Mouse (Mus musculus) heart, embryonic 15.5 days (tissue): ENCODE data around the gene Gnmt. TPM values are rescaled to one million over a fixed set of nuclear protein-coding genes. Genes with fewer than 3 reads are reported as not detected.
A peak's percentile ranks its signal among the peaks of the same experiment; 100 is the strongest.

Experiments used
- ATAC-seq: fragments of 200-750 bp; cut with Nextera tagmentation; replicated peaks from 2 replicates; pipeline ENCODE4 v1.8.0; 2017; ENCODE audit warnings: low read depth, moderate TSS enrichment; ENCODE audit not compliant: insufficient number of reproducible peaks, insufficient read depth, low FRiP score
- H3K27ac ChIP-seq: fragments of 300-500 bp; sonication (generic); 2 replicates; pipeline ENCODE4 v1.5.1; 2015; ENCODE audit warnings: mild to moderate bottlenecking, inconsistent platforms
- H3K27me3 ChIP-seq: fragments of 300-500 bp; sonication (generic); 2 replicates; pipeline ENCODE4 v1.6.1; 2015; ENCODE audit warnings: inconsistent platforms
- H3K36me3 ChIP-seq: fragments of 300-500 bp; sonication (generic); 2 replicates; pipeline ENCODE4 v1.6.1; 2015; ENCODE audit warnings: mild to moderate bottlenecking, inconsistent platforms
- H3K4me1 ChIP-seq: fragments of 300-500 bp; sonication (generic); replicated peaks from 2 replicates; pipeline ENCODE4 v1.6.1; 2015; ENCODE audit warnings: inconsistent platforms
- H3K4me2 ChIP-seq: fragments of 300-500 bp; sonication (generic); 2 replicates; pipeline ENCODE4 v1.6.1; 2015; ENCODE audit warnings: inconsistent platforms, mild to moderate bottlenecking, moderate library complexity
- H3K4me3 ChIP-seq: fragments of 300-500 bp; sonication (generic); 2 replicates; pipeline ENCODE4 v1.5.1; 2015; ENCODE audit warnings: mild to moderate bottlenecking, inconsistent platforms
- H3K9ac ChIP-seq: fragments of 300-500 bp; sonication (generic); 2 replicates; pipeline ENCODE4 v1.6.1; 2015; ENCODE audit warnings: mild to moderate bottlenecking, inconsistent platforms
- H3K9me3 ChIP-seq: fragments of 300-500 bp; sonication (generic); replicated peaks from 2 replicates; pipeline ENCODE4 v1.6.1; 2016; ENCODE audit warnings: inconsistent platforms
- WGBS: fragments of 180-500 bp; shearing (Covaris S2); methylation state at CpG from one replicate; pipeline ENCODE4 v1.1.7; 2015; ENCODE audit warnings: mixed read lengths; 5-methylcytosine and 5-hydroxymethylcytosine counted together
- polyA plus RNA-seq: library from polyadenylated mRNA; unstranded; fragments of >200 nt; fragmentation: Nextera tagmentation; extraction: Ambion mirVana; gene quantifications from 2 replicates; pipeline ENCODE4 v1.2.1, GENCODE M21; 2015

The Gnmt gene
- polyA plus RNA-seq, 1 experiment from 2014 or later = 1.2 TPM

- Histone ChIP-seq H3K4me2 (no peak overlapping the region), H3K9me3 (no peaks in the 10 kb centered on the region), H3K4me3 (no peak overlapping the region), H3K4me1 (peaks cover 16% of the 10 kb centered on the region), H3K36me3 (peaks cover 24% of the 10 kb centered on the region), H3K27me3 (no peaks in the 10 kb centered on the region), H3K27ac (no peak overlapping the region), H3K9ac (no peak overlapping the region)
- WGBS = 90% methylated on average over 11 of the region's 11 CpGs
- ATAC-seq = no peak
Observed at GRCm38 (mm10) chr17:46714756-46715481, 14.0 kb downstream of the Gnmt start.

DNA sequence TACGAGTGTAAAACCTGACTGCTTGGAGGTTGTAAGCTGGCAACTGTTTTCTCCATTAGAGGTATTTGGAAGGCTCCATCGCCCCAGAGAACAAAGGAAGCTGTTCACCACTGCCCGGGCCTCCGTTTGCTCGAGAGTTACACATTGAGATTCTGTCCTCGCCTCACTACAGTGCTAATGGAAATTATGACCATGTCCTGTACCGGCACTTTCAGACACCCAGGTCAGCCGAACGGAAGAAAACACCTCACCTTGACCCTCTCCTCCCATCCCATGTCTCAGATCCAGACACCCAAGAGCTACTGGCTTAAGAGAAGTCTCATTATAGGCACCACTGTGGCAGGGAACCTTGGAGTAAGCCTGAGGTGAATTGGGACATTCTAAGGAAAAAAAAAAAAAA lies 15.1 kb downstream of the Gnmt start:
- no peak overlapping the region for H3K27ac ChIP-seq
- H3K4me3 ChIP-seq = no peak overlapping the region
- H3K4me1 ChIP-seq = peaks cover 16% of the 10 kb centered on the region
- H3K9ac ChIP-seq = 0 out of 2 replicates have a peak overlapping the region, but pooled peaks have one; percentile 25
- H3K36me3 ChIP-seq = peaks cover 24% of the 10 kb centered on the region
- 83% methylated on average over 9 of the region's 9 CpGs for WGBS
- no peaks in the 10 kb centered on the region for H3K9me3 ChIP-seq
- H3K4me2 ChIP-seq = no peak overlapping the region
- no peaks in the 10 kb centered on the region for H3K27me3 ChIP-seq
- no peak for ATAC-seq

DNA sequence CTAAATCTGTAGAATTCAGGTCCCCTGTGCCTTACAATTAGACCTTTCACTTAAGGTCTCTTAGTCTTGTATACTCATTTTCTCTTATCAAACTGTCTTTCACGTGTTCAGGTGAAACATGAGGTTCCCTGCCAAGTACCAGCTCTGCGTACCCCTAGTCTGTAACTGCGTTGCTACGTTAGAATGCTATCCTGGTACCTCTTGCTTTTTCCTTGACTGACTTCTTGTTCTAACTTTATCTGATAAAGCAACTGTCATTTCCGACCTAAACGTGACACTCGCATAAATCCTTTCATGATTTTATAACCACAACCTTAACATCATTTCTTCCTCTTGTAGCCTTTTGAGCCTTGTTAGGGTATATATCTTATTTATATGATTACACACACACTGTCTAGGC lies 16.5 kb downstream of the Gnmt start:
- H3K4me1 ChIP-seq = peaks cover 16% of the 10 kb centered on the region
- WGBS = 54% methylated on average over 7 of the region's 7 CpGs
- peak overlapping the region; percentile 80 for H3K27ac ChIP-seq
- H3K4me3 ChIP-seq = peak overlapping the region; percentile 98
- H3K4me2 ChIP-seq = peak overlapping the region; percentile 90
- H3K27me3 ChIP-seq = no peaks in the 10 kb centered on the region
- H3K9ac ChIP-seq = peak overlapping the region; percentile 78
- no peak for ATAC-seq
- H3K9me3 ChIP-seq = no peaks in the 10 kb centered on the region
- peaks cover 24% of the 10 kb centered on the region for H3K36me3 ChIP-seq

DNA sequence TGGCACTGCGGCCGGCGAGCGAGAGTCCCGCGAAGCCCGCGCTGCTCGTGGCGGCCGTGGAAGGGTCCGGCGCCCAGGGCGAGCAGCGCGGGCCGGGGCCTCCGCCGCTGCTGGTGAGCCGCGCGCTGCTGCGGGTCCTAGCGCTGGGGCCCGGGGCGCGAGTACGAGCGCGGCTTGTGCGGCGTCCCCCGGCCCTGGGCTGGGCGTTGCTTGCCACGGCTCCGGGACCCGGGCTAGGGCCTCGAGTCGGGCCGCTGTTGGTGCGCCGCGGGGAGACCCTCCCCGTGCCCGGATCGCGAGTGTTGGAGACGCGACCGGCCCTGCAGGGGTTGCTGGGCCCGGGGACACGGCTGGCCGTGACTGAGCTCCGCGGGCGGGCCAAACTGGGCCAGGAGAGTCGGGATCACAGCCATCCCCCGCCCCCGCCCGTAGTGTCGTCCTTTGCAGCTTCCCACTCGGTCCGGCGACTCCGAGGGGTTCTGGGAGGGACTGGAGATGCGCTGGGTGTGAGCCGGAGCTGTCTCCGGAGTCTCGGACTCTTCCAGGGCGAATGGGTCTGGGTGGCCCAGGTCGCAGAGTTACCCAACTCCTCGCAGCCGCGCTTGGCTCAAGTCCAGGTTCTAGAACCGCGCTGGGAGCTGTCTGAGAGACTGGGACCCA lies 17.2 kb downstream of the Gnmt start:
- peak overlapping the region; percentile 80 for H3K27ac ChIP-seq
- peak overlapping the region; percentile 78 for H3K9ac ChIP-seq
- WGBS = 0% methylated on average over 65 of the region's 76 CpGs
- peak overlapping the region; percentile 98 for H3K4me3 ChIP-seq
- no peaks in the 10 kb centered on the region for H3K9me3 ChIP-seq
- H3K36me3 ChIP-seq = peaks cover 24% of the 10 kb centered on the region
- peak overlapping the region; percentile 90 for H3K4me2 ChIP-seq
- H3K4me1 ChIP-seq = peaks cover 16% of the 10 kb centered on the region
- peak; percentile 69 for ATAC-seq
- no peaks in the 10 kb centered on the region for H3K27me3 ChIP-seq

- ATAC-seq = peak; percentile 90
- H3K4me1 ChIP-seq = peaks cover 16% of the 10 kb centered on the region
- WGBS = 7% methylated on average over 36 of the region's 36 CpGs
- H3K36me3 ChIP-seq = peaks cover 24% of the 10 kb centered on the region
- no peaks in the 10 kb centered on the region for H3K27me3 ChIP-seq
- H3K27ac ChIP-seq = peak within 1 kb of the TSS; percentile 80
- H3K4me3 ChIP-seq = peak within 1 kb of the TSS; percentile 98
- H3K9me3 ChIP-seq = no peaks in the 10 kb centered on the region
- peak within 1 kb of the TSS; percentile 90 for H3K4me2 ChIP-seq
- H3K9ac ChIP-seq = peak within 1 kb of the TSS; percentile 78
Observed at GRCm38 (mm10) chr17:46710959-46711597, 17.9 kb downstream of the Gnmt start, which contains the start of gene Pex6. Pex6 (plus strand) TSS chr17:46711463.

GRCm38 (mm10) chr17:46706375-46707089 lies 22.4 kb downstream of the Gnmt start:
- H3K4me2 ChIP-seq = 0 out of 2 replicates have a peak overlapping the region, but pooled peaks have one; percentile 91
- H3K9me3 ChIP-seq = no peaks in the 10 kb centered on the region
- H3K27ac ChIP-seq = no peak overlapping the region
- H3K9ac ChIP-seq = no peak overlapping the region
- 75% methylated on average over 14 of the region's 14 CpGs for WGBS
- peaks cover 28% of the 10 kb centered on the region for H3K4me1 ChIP-seq
- no peaks in the 10 kb centered on the region for H3K27me3 ChIP-seq
- ATAC-seq = no peak
- H3K4me3 ChIP-seq = no peak overlapping the region
- no peaks in the 10 kb centered on the region for H3K36me3 ChIP-seq

DNA sequence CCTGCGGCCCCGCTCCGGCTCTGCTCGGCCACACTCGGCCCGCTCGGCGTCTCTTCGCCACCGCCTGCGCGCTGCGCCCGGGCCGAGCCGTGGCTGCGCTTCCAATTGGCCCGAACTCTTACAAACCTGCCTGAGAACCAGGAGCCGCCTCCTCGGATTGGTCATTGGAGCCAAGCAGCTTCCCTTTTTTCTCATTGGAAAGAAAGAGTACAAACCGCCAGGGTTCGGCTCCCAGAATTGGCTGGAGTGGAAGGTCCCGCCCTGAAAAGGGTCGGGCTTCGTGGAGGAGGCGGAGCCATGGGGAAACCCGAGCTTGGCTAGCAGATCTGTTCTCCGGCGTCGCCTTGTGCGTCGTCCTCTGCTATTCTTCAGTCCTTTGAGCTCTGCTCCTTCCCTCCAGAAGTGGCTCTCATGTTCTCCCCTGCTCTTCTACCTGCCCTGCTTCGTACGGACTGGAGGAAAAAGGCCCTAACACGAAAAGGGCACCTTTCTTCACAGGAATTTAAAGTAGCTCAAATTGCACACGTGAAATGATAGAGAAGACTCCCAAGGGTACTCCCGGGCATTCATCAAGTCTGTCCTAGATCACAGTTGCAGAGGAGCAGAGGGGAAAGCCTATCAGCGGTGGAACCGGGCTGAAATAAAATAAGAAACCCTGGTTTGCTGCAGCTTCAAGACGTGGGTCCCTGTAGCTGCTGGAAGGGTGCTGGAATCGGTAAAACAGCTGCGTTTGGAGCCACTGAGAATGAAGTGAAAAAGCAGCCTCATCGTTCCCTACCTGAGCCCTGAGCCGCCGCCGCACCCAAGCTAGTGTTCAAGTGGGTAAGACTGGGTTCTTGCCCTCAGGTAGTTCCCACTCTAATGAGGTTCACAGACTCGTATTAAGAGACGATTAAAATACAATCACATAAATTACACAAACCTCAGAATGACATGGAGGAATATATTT lies 23.8 kb downstream of the Gnmt start, which contains the start of gene Ppp2r5d:
TSS of gene Ppp2r5d (minus strand) at position 225 of the 949 bp plus-strand sequence.
- Histone ChIP-seq H3K4me1 (peaks cover 30% of the 10 kb centered on the region), H3K36me3 (no peaks in the 10 kb centered on the region), H3K27ac (peak within 1 kb of the TSS; percentile 95), H3K4me2 (peak within 1 kb of the TSS; percentile 91), H3K9ac (peak within 1 kb of the TSS; percentile 96), H3K27me3 (no peaks in the 10 kb centered on the region), H3K4me3 (peak within 1 kb of the TSS; percentile 98), H3K9me3 (no peaks in the 10 kb centered on the region)
- peak; percentile 95 for ATAC-seq
- WGBS = 1% methylated on average over 48 of the region's 48 CpGs

- Histone ChIP-seq H3K9ac (peak overlapping the region; percentile 96), H3K4me1 (peaks cover 30% of the 10 kb centered on the region), H3K27ac (peak overlapping the region; percentile 95), H3K27me3 (no peaks in the 10 kb centered on the region), H3K4me3 (peak overlapping the region; percentile 98), H3K9me3 (no peaks in the 10 kb centered on the region), H3K4me2 (peak overlapping the region; percentile 91), H3K36me3 (peaks cover under 1% of the 10 kb centered on the region; the same call in 1 of the 2 replicates)
- WGBS = 4% methylated on average over 41 of the region's 41 CpGs
- peak; percentile 78 for ATAC-seq
Observed at GRCm38 (mm10) chr17:46703971-46704886, 24.7 kb downstream of the Gnmt start.

DNA sequence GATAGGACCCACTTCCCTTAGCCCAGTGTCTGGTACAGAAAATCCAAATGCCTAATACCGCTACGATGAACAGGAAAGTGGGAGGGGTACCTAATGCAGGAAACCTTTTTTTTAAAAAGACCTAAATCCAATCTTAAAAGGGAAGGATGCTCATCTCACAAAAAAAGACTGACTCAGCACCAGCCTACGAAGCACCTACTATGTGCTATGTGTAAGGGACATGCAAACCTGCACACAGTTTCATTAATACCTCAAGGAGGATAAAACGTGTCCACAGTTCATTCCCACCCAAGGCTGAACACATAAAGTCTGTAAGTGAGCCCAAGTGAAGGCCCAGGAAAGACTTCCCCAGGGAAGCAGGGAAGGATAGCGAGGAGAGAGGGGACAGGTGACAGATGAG lies 26.5 kb downstream of the Gnmt start:
- no peaks in the 10 kb centered on the region for H3K9me3 ChIP-seq
- H3K4me3 ChIP-seq = peak overlapping the region; percentile 98; the same call in 1 of the 2 replicates
- H3K27me3 ChIP-seq = no peaks in the 10 kb centered on the region
- peaks cover 6% of the 10 kb centered on the region; the same call in 1 of the 2 replicates for H3K36me3 ChIP-seq
- WGBS = 84% methylated on average over 5 of the region's 5 CpGs
- ATAC-seq = no peak
- no peak overlapping the region; the same call in 1 of the 2 replicates for H3K9ac ChIP-seq
- H3K4me1 ChIP-seq = peaks cover 30% of the 10 kb centered on the region
- H3K4me2 ChIP-seq = peak overlapping the region; percentile 91
- H3K27ac ChIP-seq = no peak overlapping the region
